In the genomic region with DNA sequence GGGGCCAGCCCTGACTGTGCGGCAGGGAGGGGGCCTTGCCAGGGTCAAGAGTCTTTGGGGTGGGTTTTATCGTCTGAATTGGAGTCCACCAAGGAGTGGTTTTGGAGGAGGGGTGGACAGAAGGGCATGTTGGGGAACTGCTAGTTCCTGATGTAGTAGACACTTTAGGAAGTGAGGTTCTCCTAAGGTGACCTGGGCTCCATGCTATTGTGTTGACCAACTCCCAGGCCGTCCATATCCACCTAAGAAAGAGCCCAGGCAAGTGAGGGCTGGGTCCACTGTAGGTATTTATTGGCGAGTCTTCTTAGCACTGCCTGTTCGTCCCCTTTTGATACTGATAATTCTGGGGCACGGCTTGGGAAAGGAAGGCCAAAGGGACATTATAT, we compare ENCODE assay signal across 10 mouse cellular contexts. TPM values are rescaled to one million over a fixed set of nuclear protein-coding genes. Genes with fewer than 3 reads are reported as not detected.
A peak's percentile ranks its signal among the peaks of the same experiment; 100 is the strongest.
DNase-seq lines count a peak whose midpoint lies in the region; ATAC-seq and TF ChIP-seq lines count a peak whose summit lies in the region.
"Had no signal": no experiment of that assay in that cellular context is flagged by ENCODE, and none has a peak within 500 bp of the region (broad histone marks: within the 10 kb centered on the region; RNA-seq: fewer than 3 reads in every experiment).

No protein-coding gene starts in this region.

- H3K4me1 ChIP-seq in heart, postnatal 0 days (ENCODE audit: control insufficient read depth, insufficient read depth) = peaks cover 24% of the 10 kb centered on the region
- H3K4me1 ChIP-seq in ES-E14 (ENCODE audit: control insufficient read depth in 2 of 2, insufficient read depth in 2 of 2, low read length in 2 of 2, poor library complexity in 1 of 2) = peaks cover 7 to 38% of the 10 kb centered on the region in 2 experiments; a peak in 3 of 4 replicates
- H3K4me1 ChIP-seq in embryonic fibroblast, embryonic 13.5 days (ENCODE audit: control insufficient read depth, insufficient read depth, low read length) = peaks cover 12% of the 10 kb centered on the region

- no peak for TF ChIP-seq CTCF in heart, postnatal 0 days (IDR thresholded peaks at IDR 0.05; ENCODE audit: low read depth)
- TF ChIP-seq CTCF in embryonic fibroblast, embryonic 13.5 days (IDR thresholded peaks at IDR 0.05; ENCODE audit: borderline replicate concordance, insufficient read depth, low read length) = no peak

- no peak overlapping the region for H3K4me3 ChIP-seq in heart, postnatal 0 days (ENCODE audit: low read depth, low read length)
- H3K4me3 ChIP-seq in ES-E14 (ENCODE audit: insufficient read depth in 1 of 2, low read depth in 1 of 2, low read length in 2 of 2, poor library complexity in 1 of 2, severe bottlenecking in 1 of 2) = no peak overlapping the region
- no peak overlapping the region for H3K4me3 ChIP-seq in embryonic fibroblast, embryonic 13.5 days (ENCODE audit: insufficient read depth, low read length)

- H3K9ac ChIP-seq in heart, postnatal 0 days (replicated peaks; ENCODE audit: low read depth, low read length) = no peak overlapping the region
- H3K9ac ChIP-seq in ES-E14 (ENCODE audit: insufficient read depth, low read depth, low read length, poor library complexity, severe bottlenecking) = 0 out of 2 replicates have a peak overlapping the region, but pooled peaks have one; percentile 12
- H3K9ac ChIP-seq: hindbrain, embryonic 14.5 days had no signal

- in situ Hi-C loops in ES-E14 (cut with MboI; ENCODE audit: low sequenced_read_pairs in 2 of 2, unreplicated experiment in 2 of 2) = no loop called here

- H3K27me3 ChIP-seq in heart, postnatal 0 days (ENCODE audit: control insufficient read depth, insufficient read depth, low read length) = no peaks in the 10 kb centered on the region

- H3K27ac ChIP-seq in heart, postnatal 0 days (ENCODE audit: low read depth) = peak overlapping the region; percentile 79
- H3K27ac ChIP-seq in ES-E14 (ENCODE audit: insufficient read depth, low read depth, low read length, poor library complexity, severe bottlenecking) = peak overlapping the region; percentile 77
- H3K27ac ChIP-seq in embryonic fibroblast, embryonic 13.5 days (ENCODE audit: insufficient read depth, low read length) = peak overlapping the region; percentile 86
- H3K27ac ChIP-seq: hindbrain, embryonic 14.5 days had no signal

- H3K9me3 ChIP-seq in heart, postnatal 0 days (replicated peaks; ENCODE audit: control insufficient read depth, low read length) = no peaks in the 10 kb centered on the region
- H3K9me3 ChIP-seq in ES-E14 (ENCODE audit: control insufficient read depth, insufficient read depth, low read depth, low read length) = no peaks in the 10 kb centered on the region

- ATAC-seq in heart, postnatal 0 days (ENCODE audit: insufficient read depth, low read depth) = no peak; the same call in 1 of the 2 replicates
- peak; percentile 69 for ATAC-seq in megakaryocyte, adult 5-6 weeks (ENCODE audit: poor library complexity, severe bottlenecking)
- no peak for ATAC-seq in inflammation-experienced regulatory T-cells, adult 6 months
- ATAC-seq: midbrain, embryonic 16.5 days had no signal

- DNase-seq in heart, postnatal 0 days (ENCODE audit: low spot score) = no peak
- no peak for DNase-seq in heart, adult 18-20 months
- no peak for DNase-seq in ES-E14 (ENCODE audit: low read depth, low spot score)
- DNase-seq in ovary, postnatal 10 days (ENCODE audit: low spot score) = no peak
- DNase-seq in spleen, postnatal 14 days (ENCODE audit: low spot score in 2 of 2) = no peak

- no peak for TF ChIP-seq EP300 in heart, postnatal 0 days (IDR thresholded peaks at IDR 0.05; ENCODE audit: low read depth)

- 36% methylated on average over 6 of the region's 6 CpGs for whole genome bisulfite sequencing in heart, postnatal 0 days

- H3K36me3 ChIP-seq in heart, postnatal 0 days (replicated peaks; ENCODE audit: control insufficient read depth, insufficient read depth, low read length) = no peaks in the 10 kb centered on the region
- H3K36me3 ChIP-seq in ES-E14 (ENCODE audit: control insufficient read depth, insufficient read depth, low read length, poor library complexity, severe bottlenecking) = no peaks in the 10 kb centered on the region

- H3K4me2 ChIP-seq in heart, postnatal 0 days (ENCODE audit: low read depth, low read length) = no peak overlapping the region; the same call in 1 of the 2 replicates
- H3K4me2 ChIP-seq: hindbrain, embryonic 14.5 days had no signal

- TF ChIP-seq POLR2A in embryonic fibroblast, embryonic 13.5 days (IDR thresholded peaks at IDR 0.05; ENCODE audit: low read depth, low read length) = no peak

TF ChIP-seq in ES-E14, 5 proteins besides CTCF, POLR2A, EP300 and RAD21:
- TF ChIP-seq CHD2 (IDR thresholded peaks at IDR 0.05; ENCODE audit: low read depth, low read length) (no peak), ZC3H11A (IDR thresholded peaks at IDR 0.05; ENCODE audit: borderline replicate concordance, low read depth, low read length) (no peak)

RNA-seq across cellular contexts. Expression of a gene that starts 14.5 kb away (rescaled TPM):
- 2,129 and 2,574 TPM in 2 replicates for total RNA-seq in heart, postnatal 0 days (2014; rRNA removed; ENCODE audit: low replicate concordance)
- polyA plus RNA-seq in heart, postnatal 0 days (2015; fragmentation: Nextera tagmentation; extraction: Ambion mirVana) = 4,473 and 4,544 TPM in 2 replicates
- total RNA-seq in heart, adult 18-20 months (2021) = 1,000 to 10,000 TPM in 1 of 2 experiments, 100 to 1,000 TPM in 1; 875 to 1,008 TPM
- 3,755 and 4,692 TPM in 2 replicates for total RNA-seq in ES-E14 (2012; rRNA removed)
- 7,994 and 9,776 TPM in 2 replicates for polyA plus RNA-seq in embryonic fibroblast, embryonic 13.5 days (2011; ENCODE audit: insufficient read length, low read depth, missing spikeins)
- total RNA-seq in megakaryocyte, adult 5-6 weeks (2015) = 15,428 and 15,938 TPM in 2 replicates
- 7,091 and 10,908 TPM in 2 replicates for total RNA-seq in megakaryocyte, adult 5-6 weeks (2017)
- polyA plus RNA-seq in inflammation-experienced regulatory T-cells, adult 6 months (2017; shearing (Covaris generic)) = over 10,000 TPM; 20,020 to 68,742 (median 52,499) TPM

RNA-seq across cellular contexts. Expression of a gene that starts 25.8 kb away (rescaled TPM):
- 12.5 and 17.8 TPM in 2 replicates for total RNA-seq in heart, postnatal 0 days (2014; rRNA removed; ENCODE audit: low replicate concordance)
- polyA plus RNA-seq in heart, postnatal 0 days (2015; fragmentation: Nextera tagmentation; extraction: Ambion mirVana) = 6.8 and 7.3 TPM in 2 replicates
- 1 to 10 TPM; 4.6 to 4.7 TPM for total RNA-seq in heart, adult 18-20 months (2021)
- total RNA-seq in ES-E14 (2012; rRNA removed) = 20.1 and 27.1 TPM in 2 replicates
- polyA plus RNA-seq in embryonic fibroblast, embryonic 13.5 days (2011; ENCODE audit: insufficient read length, low read depth, missing spikeins) = 8.7 and 8.8 TPM in 2 replicates
- total RNA-seq in megakaryocyte, adult 5-6 weeks (2015) = 1.7 and 3.0 TPM in 2 replicates
- 2.6 and 2.7 TPM in 2 replicates for total RNA-seq in megakaryocyte, adult 5-6 weeks (2017)
- polyA plus RNA-seq in inflammation-experienced regulatory T-cells, adult 6 months (2017; shearing (Covaris generic)) = 1 to 10 TPM; 4.6 to 5.8 (median 5.5) TPM

RNA-seq across cellular contexts. Expression of a gene that starts 39.1 kb away (rescaled TPM):
- 101 and 104 TPM in 2 replicates for total RNA-seq in heart, postnatal 0 days (2014; rRNA removed; ENCODE audit: low replicate concordance)
- polyA plus RNA-seq in heart, postnatal 0 days (2015; fragmentation: Nextera tagmentation; extraction: Ambion mirVana) = 77.9 and 78.7 TPM in 2 replicates
- total RNA-seq in heart, adult 18-20 months (2021) = 10 to 100 TPM; 18.2 to 21.6 TPM
- total RNA-seq in ES-E14 (2012; rRNA removed) = 161 and 310 TPM in 2 replicates
- 323 and 406 TPM in 2 replicates for polyA plus RNA-seq in embryonic fibroblast, embryonic 13.5 days (2011; ENCODE audit: insufficient read length, low read depth, missing spikeins)
- not detected in 2 replicates for total RNA-seq in megakaryocyte, adult 5-6 weeks (2015)
- total RNA-seq in megakaryocyte, adult 5-6 weeks (2017) = 0.08 and 0.11 TPM in 2 replicates
- 1 to 10 TPM in 1 of 3 experiments, not detected in 2; 1.2 TPM for polyA plus RNA-seq in inflammation-experienced regulatory T-cells, adult 6 months (2017; shearing (Covaris generic))

Comparison
In these comparisons a context has a peak if more than half of its experiments do, and no peak if none do; other contexts are left out.
1. RNA of a gene that starts 39.1 kb away (total RNA-seq): 161 to 310 TPM in ES-E14, 101 to 104 TPM in heart, postnatal 0 days and 18.2 to 21.6 TPM in heart, adult 18-20 months; 0.08 to 0.11 TPM in megakaryocyte, adult 5-6 weeks; every median in the first group is over 10 times any median in the second.
2. Peak in every context shown above with its lines, with median percentiles within 50 percentile points of each other: H3K27ac ChIP-seq.